Mouse (Mus musculus) liver, postnatal 0 days (tissue): ENCODE measurements around the gene Igf2bp3. TPM values are rescaled to one million over a fixed set of nuclear protein-coding genes. Genes with fewer than 3 reads are reported as not detected.

Source experiments
- ATAC-seq: fragments of 200-750 bp; cut with Nextera tagmentation; 2 replicates; pipeline ENCODE4 v1.8.0; 2017; ENCODE audit warnings: mild to moderate bottlenecking, moderate library complexity
- DNase-seq: peaks from one replicate; pipeline ENCODE4 v3.0.0-alpha.2; 2016
- H3K27ac ChIP-seq: fragments of 300-500 bp; sonication (generic); 2 replicates; pipeline ENCODE4 v1.5.1; 2014; ENCODE audit warnings: antibody characterized with exemption, moderate library complexity, mild to moderate bottlenecking, low read depth
- H3K27me3 ChIP-seq: fragments of 300-500 bp; sonication (generic); 2 replicates; pipeline ENCODE4 v1.6.1; 2014; ENCODE audit warnings: low read length, control low read depth, mixed read lengths; ENCODE audit not compliant: insufficient read depth
- H3K36me3 ChIP-seq: fragments of 300-500 bp; sonication (generic); replicated peaks from 2 replicates; pipeline ENCODE4 v1.6.1; 2014; ENCODE audit warnings: mild to moderate bottlenecking, control low read depth, low read length, moderate library complexity, mixed read lengths; ENCODE audit not compliant: insufficient read depth
- H3K4me1 ChIP-seq: fragments of 300-500 bp; sonication (generic); 2 replicates; pipeline ENCODE4 v1.6.1; 2014; ENCODE audit warnings: antibody characterized with exemption, mild to moderate bottlenecking, control low read depth; ENCODE audit not compliant: insufficient read depth
- H3K4me2 ChIP-seq: fragments of 300-500 bp; sonication (generic); 2 replicates; pipeline ENCODE4 v1.6.1; 2014; ENCODE audit warnings: low read depth, mild to moderate bottlenecking, low read length, moderate library complexity, mixed read lengths
- H3K4me3 ChIP-seq: fragments of 300-500 bp; sonication (generic); 2 replicates; pipeline ENCODE4 v1.5.1; 2014; ENCODE audit warnings: low read depth, low read length
- H3K9ac ChIP-seq: fragments of 300-500 bp; sonication (generic); replicated peaks from 2 replicates; pipeline ENCODE4 v1.6.1; 2014; ENCODE audit warnings: mild to moderate bottlenecking, moderate library complexity
- H3K9me3 ChIP-seq: fragments of 300-500 bp; sonication (generic); 2 replicates; pipeline ENCODE4 v1.6.1; 2016; ENCODE audit warnings: mild to moderate bottlenecking, control low read depth, low read length, mixed read lengths
- CTCF ChIP-seq: sonication (generic); IDR thresholded peaks from 2 replicates; pipeline ENCODE4 v1.5.1; 2016; ENCODE audit warnings: antibody characterized with exemption, low read depth
- EP300 ChIP-seq: IDR thresholded peaks from 2 replicates; pipeline ENCODE4 v1.6.1; 2016; ENCODE audit warnings: antibody characterized with exemption, low read depth, mild to moderate bottlenecking
- WGBS: fragments of 180-500 bp; shearing (Covaris S2); extraction: QIAGEN DNeasy Blood & Tissue Kit; methylation state at CpG from one replicate; pipeline ENCODE4 v1.1.7; 2014; ENCODE audit not compliant: insufficient replicate concordance; 5-methylcytosine and 5-hydroxymethylcytosine counted together
- polyA plus RNA-seq: library from polyadenylated mRNA; unstranded; fragments of >200 nt; fragmentation: Nextera tagmentation; extraction: Ambion mirVana; gene quantifications from 2 replicates; pipeline ENCODE4 v1.2.1, GENCODE M21; 2015

Gene Igf2bp3
- polyA plus RNA-seq, 1 experiment from 2014 or later = 31.3 TPM

GRCm38 (mm10) chr6:49215748-49216585 is 1.2 kb upstream of the Igf2bp3 start:
- ATAC-seq (peak; percentile 2; the same call in 1 of the 2 replicates), DNase-seq (no peak)
- Histone ChIP-seq H3K4me1 (peaks cover 26% of the 10 kb centered on the region), H3K9me3 (no peaks in the 10 kb centered on the region), H3K4me2 (peak overlapping the region; percentile 88), H3K27me3 (no peaks in the 10 kb centered on the region), H3K4me3 (peak overlapping the region; percentile 78), H3K9ac (peak overlapping the region; percentile 92), H3K36me3 (no peaks in the 10 kb centered on the region), H3K27ac (peak overlapping the region; percentile 98)
- WGBS = 2% methylated on average over 14 of the region's 14 CpGs
- TF ChIP-seq CTCF = no peak
- no peak for TF ChIP-seq EP300

GRCm38 (mm10) chr6:49214086-49214927 is 450 bp downstream of the Igf2bp3 start:
- DNase-seq (peak; percentile 80), ATAC-seq (no peak)
- Histone ChIP-seq H3K4me2 (peak overlapping the region; percentile 88), H3K4me3 (peak overlapping the region; percentile 78), H3K9ac (peak overlapping the region; percentile 92), H3K9me3 (no peaks in the 10 kb centered on the region), H3K27ac (peak overlapping the region; percentile 98), H3K27me3 (no peaks in the 10 kb centered on the region), H3K36me3 (no peaks in the 10 kb centered on the region), H3K4me1 (peaks cover 33% of the 10 kb centered on the region)
- WGBS = under 1% methylated on average over 65 of the region's 76 CpGs
- no peak for TF ChIP-seq CTCF
- TF ChIP-seq EP300 = no peak

- Histone ChIP-seq H3K9me3 (no peaks in the 10 kb centered on the region), H3K27me3 (no peaks in the 10 kb centered on the region), H3K4me2 (peak overlapping the region; percentile 88), H3K9ac (peak overlapping the region; percentile 92), H3K27ac (peak overlapping the region; percentile 98), H3K36me3 (no peaks in the 10 kb centered on the region; the same call in 1 of the 2 replicates), H3K4me3 (peak overlapping the region; percentile 78), H3K4me1 (peaks cover 38% of the 10 kb centered on the region)
- DNase-seq (peak; percentile 60), ATAC-seq (no peak)
- TF ChIP-seq EP300 (no peak), CTCF (no peak)
- whole genome bisulfite sequencing = 0% methylated on average over 43 of the region's 50 CpGs
Measured at GRCm38 (mm10) chr6:49213581-49214085, 1.1 kb downstream of the Igf2bp3 start.

GRCm38 (mm10) chr6:49212931-49213580 is 1.7 kb downstream of the Igf2bp3 start:
- H3K9me3 ChIP-seq = no peaks in the 10 kb centered on the region
- TF ChIP-seq CTCF (no peak), EP300 (no peak)
- H3K36me3 ChIP-seq = no peaks in the 10 kb centered on the region; the same call in 1 of the 2 replicates
- H3K4me1 ChIP-seq = peaks cover 43% of the 10 kb centered on the region
- peak overlapping the region; percentile 92 for H3K9ac ChIP-seq
- DNase-seq (no peak), ATAC-seq (no peak)
- peak overlapping the region; percentile 88 for H3K4me2 ChIP-seq
- H3K4me3 ChIP-seq = peak overlapping the region; percentile 78
- peak overlapping the region; percentile 98 for H3K27ac ChIP-seq
- H3K27me3 ChIP-seq = no peaks in the 10 kb centered on the region
- WGBS = 9% methylated on average over 20 of the region's 20 CpGs

GRCm38 (mm10) chr6:49212141-49212540 is 2.6 kb downstream of the Igf2bp3 start:
- Histone ChIP-seq H3K27me3 (no peaks in the 10 kb centered on the region), H3K27ac (peak overlapping the region; percentile 58), H3K4me3 (no peak overlapping the region), H3K9ac (no peak overlapping the region), H3K9me3 (no peaks in the 10 kb centered on the region), H3K36me3 (no peaks in the 10 kb centered on the region; the same call in 1 of the 2 replicates), H3K4me2 (peak overlapping the region; percentile 88), H3K4me1 (peaks cover 45% of the 10 kb centered on the region)
- TF ChIP-seq EP300 (no peak), CTCF (no peak)
- 29% methylated on average over 3 of the region's 4 CpGs for WGBS
- DNase-seq (no peak), ATAC-seq (no peak)
